Mouse (Mus musculus) right cerebral cortex, postnatal 36 days (tissue): Measurements from ENCODE around the gene Usp2.

Experiments used
- DNase-seq, 2 experiments: peaks; one replicate each; pipeline ENCODE4 v3.0.0; 2022; ENCODE audit warnings: low spot score in 2 of 2, mixed read lengths in 1 of 2

The Usp2 gene

GRCm38 (mm10) chr9:44066785-44067225 is at the start of gene Usp2:
Gene Usp2 (plus strand): TSS chr9:44067021.
- peak; percentile 100 for DNase-seq

- DNase-seq: no peak
Measured at GRCm38 (mm10) chr9:44017846-44018245, 49.0 kb upstream of the Usp2 start.

- DNase-seq: no peak
Measured at GRCm38 (mm10) chr9:44020001-44020400, 46.8 kb upstream of the Usp2 start.

GRCm38 (mm10) chr9:44022100-44022847 is 44.5 kb upstream of the Usp2 start:
- no peak for DNase-seq

- DNase-seq: no peak
Measured at GRCm38 (mm10) chr9:44024096-44024495, 42.7 kb upstream of the Usp2 start.

GRCm38 (mm10) chr9:44029580-44030236 is 37.1 kb upstream of the Usp2 start:
- DNase-seq: no peak

GRCm38 (mm10) chr9:44030646-44031045 is 36.2 kb upstream of the Usp2 start:
- no peak for DNase-seq

- no peak for DNase-seq
Measured at GRCm38 (mm10) chr9:44031079-44031478, 35.7 kb upstream of the Usp2 start.

GRCm38 (mm10) chr9:44031946-44032345 is 34.9 kb upstream of the Usp2 start:
- no peak for DNase-seq

GRCm38 (mm10) chr9:44033317-44033716 is 33.5 kb upstream of the Usp2 start:
- no peak for DNase-seq

- DNase-seq: no peak
Measured at GRCm38 (mm10) chr9:44033957-44034727, 32.7 kb upstream of the Usp2 start.

GRCm38 (mm10) chr9:44037106-44037505 is 29.7 kb upstream of the Usp2 start:
- no peak for DNase-seq

GRCm38 (mm10) chr9:44041511-44042395 is 25.1 kb upstream of the Usp2 start:
- no peak for DNase-seq

- no peak for DNase-seq
Measured at GRCm38 (mm10) chr9:44042396-44042680, 24.5 kb upstream of the Usp2 start.

GRCm38 (mm10) chr9:44042836-44043707 is 23.7 kb upstream of the Usp2 start, which contains the start of gene Thy1:
Gene Thy1 (plus strand): TSS chr9:44043384.
- peak; percentile 67 to 71 for DNase-seq

GRCm38 (mm10) chr9:44043708-44044425 is 23.0 kb upstream of the Usp2 start:
- no peak for DNase-seq

- peak in 1 of 2 experiments; percentile 48 for DNase-seq
Measured at GRCm38 (mm10) chr9:44044426-44045157, 22.2 kb upstream of the Usp2 start.

GRCm38 (mm10) chr9:44045158-44045883 is 21.5 kb upstream of the Usp2 start:
- no peak for DNase-seq

GRCm38 (mm10) chr9:44045884-44046272 is 20.9 kb upstream of the Usp2 start:
- no peak for DNase-seq
